Mouse (Mus musculus) cerebellum, adult 11-12 months (tissue): ENCODE measurements at regions not wholly inside any gene's neighbourhood (a gene's known extent, or its start where the extent isn't known, plus 50 kb on each side); places are given as distances from the start of the nearest gene placed in this dataset.
A peak's percentile ranks its signal among the peaks of the same experiment; 100 is the strongest.

Experiments used
- DNase-seq: peaks from one replicate; pipeline ENCODE4 v3.0.0; 2022

- no peak for DNase-seq
Observed at GRCm38 (mm10) chr13:28513336-28513735, 256.0 kb downstream of the Gm11361 start.

DNA sequence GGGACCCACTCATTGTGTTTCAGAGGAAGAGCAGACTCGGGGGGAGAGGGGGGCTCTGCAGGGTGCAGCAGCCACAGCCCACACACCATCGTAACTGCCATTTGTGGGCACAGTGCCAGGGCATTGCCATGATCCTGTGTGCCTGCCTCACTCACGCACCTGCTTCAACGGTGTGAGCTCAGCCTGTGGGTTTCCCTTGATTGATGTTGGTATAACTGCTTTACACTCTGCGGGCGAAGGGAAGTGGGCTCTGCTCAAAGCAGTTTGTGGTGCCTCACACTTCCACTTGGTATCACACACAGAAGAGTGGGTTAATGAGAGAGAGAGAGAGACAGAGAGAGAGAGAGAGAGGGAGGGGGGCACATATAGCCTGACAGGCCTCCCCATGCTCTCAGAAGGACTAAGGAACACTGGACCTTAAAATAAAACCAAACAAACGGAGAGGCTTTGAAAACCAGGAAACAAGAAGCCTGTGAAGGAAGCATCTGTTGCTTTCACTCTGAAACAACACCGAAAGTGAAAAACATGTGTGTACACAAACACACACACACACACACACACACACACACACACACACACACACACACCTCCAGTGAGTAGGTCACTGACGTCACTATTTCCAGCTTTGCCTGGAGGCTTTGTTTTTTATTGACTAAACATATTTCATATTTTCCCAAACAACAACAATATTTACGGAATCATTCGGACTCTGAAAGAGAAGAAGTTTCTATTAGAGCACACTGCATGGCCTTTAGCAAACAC lies 255.4 kb downstream of the Gm11361 start:
- no peak for DNase-seq

GRCm38 (mm10) chr13:28508184-28508583 lies 250.9 kb downstream of the Gm11361 start:
- DNase-seq = no peak

- DNase-seq = no peak
Observed at GRCm38 (mm10) chr13:28507783-28508182, 250.5 kb downstream of the Gm11361 start.

DNA sequence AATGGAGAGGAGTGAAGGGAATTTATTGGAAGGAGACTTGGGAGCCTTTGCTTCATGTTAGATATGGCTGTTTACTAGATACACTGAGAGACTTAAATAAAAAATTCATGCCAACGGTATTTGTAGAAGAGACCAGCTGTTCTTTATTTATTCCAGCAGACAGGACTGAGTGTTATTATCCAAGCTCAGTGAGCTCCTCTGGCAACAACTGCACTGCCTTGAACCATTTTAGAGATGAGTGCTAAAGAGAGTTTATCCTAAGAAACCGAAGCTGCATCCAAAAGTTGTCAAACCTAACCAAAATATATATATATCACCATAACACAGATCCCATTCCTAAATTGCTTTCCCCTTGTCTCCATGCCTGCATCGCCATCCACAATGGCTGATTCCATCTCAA lies 247.0 kb downstream of the Gm11361 start:
- DNase-seq = no peak

- no peak for DNase-seq
Observed at GRCm38 (mm10) chr13:28502171-28502570, 244.8 kb downstream of the Gm11361 start.

GRCm38 (mm10) chr13:28500697-28501096 lies 243.4 kb downstream of the Gm11361 start:
- DNase-seq = no peak

- DNase-seq = no peak
Observed at GRCm38 (mm10) chr13:28497483-28497882, 240.2 kb downstream of the Gm11361 start.

DNA sequence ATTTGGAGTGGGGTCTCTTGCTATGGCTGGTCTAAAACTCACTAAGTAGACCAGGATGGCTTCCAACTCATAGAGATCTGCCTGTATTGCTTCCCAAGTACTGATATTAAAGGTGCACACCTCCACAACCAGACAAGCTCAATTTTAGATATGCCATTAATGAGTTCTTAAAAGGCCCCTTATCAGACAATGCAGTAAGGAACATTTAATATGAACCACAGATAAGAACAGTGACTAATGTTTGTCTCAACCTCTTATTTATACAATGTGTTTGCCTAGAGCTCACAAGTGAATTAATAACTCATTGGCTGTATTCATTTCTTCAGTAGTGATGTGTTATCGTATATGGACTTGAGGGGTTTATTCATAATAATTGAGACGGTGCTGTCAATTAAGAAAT lies 234.7 kb downstream of the Gm11361 start:
- DNase-seq = no peak

DNA sequence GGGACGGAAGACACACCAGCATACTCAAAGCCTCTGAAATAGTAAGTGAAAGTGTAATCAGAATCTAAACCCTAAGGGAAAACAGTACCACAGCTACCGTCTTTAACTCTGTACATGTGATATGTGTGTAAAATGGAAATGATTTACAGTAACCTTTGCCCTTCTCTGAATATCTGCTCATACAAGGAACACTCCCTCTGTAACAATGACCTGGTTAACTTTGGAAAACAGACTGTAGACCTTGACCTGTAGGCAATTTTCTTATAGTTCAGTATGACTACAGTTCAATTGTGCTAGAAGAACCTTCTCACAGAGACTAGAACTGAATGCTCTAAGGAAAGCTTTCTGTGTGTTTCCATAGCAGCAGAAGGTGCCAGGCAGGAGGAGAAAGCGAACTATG lies 226.4 kb downstream of the Gm11361 start:
- DNase-seq = no peak

GRCm38 (mm10) chr13:28481224-28481965 lies 224.1 kb downstream of the Gm11361 start:
- peak; percentile 71 for DNase-seq

DNA sequence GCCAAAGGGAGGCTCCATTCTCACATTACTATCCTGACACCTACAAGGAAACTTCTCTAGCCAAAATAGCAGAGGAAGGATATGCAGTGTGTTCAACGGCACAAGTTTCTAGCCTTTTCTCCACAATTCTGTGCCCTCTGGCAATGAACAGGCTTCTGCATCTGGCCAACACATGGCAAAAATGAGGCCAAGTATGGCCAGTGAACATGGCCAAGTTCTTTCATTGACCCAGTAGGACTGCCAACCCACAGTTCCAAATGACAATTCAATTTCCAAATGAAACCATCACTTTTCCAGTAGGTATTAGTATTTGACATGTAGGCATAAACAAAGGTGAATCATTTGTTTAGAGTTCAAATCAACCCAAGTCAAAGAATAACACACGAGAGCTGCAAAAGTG lies 208.8 kb downstream of the Gm11361 start:
- no peak for DNase-seq

DNA sequence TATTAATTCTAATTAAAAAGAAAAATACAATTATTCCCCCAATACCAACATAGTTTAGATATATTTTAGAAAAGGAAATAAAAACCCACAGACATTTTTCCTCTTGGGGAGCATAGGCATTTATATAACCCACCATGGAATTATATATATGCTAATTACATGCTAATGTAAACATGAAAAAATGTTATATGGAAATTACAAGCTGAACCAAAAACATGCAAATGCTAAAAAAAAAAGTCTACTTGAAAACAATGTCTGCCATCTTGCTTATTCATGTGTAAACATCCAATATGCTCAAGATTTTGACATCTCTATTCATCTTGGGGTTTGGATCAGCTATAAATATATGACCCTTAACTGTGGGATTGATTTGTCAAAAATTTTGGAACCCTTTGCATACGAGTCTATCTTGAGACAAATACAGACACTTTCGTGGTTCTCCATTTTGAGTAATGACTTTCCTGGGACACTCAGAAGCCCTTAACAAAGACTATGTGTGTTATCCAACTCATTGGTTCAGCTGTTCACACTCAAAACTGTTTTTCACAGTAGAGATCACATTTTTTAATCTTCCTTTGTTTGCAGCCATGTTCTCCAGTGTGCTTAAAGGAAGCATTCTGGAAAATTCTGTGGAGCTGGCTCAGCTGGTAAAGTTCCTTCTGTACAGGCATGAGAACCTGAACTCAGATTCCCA lies 208.0 kb downstream of the Gm11361 start:
- DNase-seq = no peak

DNA sequence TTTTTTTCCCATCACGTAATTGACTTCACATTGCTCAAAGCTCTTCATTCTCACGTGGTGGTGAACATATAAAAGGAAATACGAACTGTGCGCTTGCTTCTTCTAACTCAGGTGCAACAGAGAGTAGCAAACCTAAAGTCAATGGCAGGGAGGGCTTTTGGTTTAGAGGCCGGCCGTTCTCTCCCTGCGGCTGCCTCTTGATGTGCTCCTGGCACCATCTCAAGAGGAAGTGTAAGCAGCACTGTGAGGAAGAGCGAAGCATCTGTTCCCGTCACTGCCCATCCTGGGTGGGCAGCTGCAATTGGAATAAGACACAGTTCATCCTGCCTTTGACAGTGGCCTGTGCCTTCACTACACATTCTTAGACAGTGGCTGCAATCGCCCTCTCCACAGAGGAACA lies 204.0 kb downstream of the Gm11361 start:
- no peak for DNase-seq

DNA sequence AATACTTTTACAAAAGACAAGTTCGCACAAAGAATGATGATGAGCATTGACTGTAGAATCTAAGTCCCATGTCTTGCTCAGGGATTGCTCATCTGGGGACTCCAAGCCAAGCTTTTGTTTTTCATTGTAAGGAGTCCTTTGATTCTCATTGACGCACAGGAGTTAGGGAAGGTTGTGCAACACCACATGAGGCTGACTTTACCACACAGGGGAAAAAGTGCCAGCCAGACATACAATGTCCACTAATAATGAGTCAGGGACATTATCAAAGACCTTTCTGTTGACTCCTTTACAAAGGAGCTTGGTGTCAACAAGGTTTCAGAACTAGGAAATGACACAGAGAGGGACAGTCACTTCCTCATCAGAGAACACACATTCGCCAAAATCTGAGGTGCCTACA lies 200.1 kb downstream of the Gm11361 start:
- DNase-seq = no peak

- DNase-seq = no peak
Observed at GRCm38 (mm10) chr13:28455878-28456277, 198.6 kb downstream of the Gm11361 start.

- no peak for DNase-seq
Observed at GRCm38 (mm10) chr13:28455016-28455415, 197.7 kb downstream of the Gm11361 start.

GRCm38 (mm10) chr13:28450699-28451445 lies 193.5 kb downstream of the Gm11361 start:
- DNase-seq = no peak

DNA sequence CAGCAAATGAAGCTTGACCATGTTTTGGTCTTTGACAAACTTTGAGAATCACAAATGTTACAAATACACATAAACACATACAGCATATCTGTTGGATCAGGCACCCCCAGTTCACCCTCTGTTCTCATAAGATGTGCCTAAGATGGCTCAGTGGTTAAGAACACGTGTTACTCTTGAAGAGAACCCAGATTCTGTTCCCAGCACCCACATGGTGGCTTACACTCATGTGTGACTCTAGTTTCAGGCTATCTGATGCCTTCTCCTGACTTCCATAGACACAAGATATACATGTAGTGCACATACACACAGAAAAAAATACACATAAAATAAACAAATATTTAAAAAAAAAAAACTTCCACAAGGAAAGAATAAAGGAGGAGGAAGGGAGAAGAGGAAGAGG lies 191.7 kb downstream of the Gm11361 start:
- DNase-seq = no peak

GRCm38 (mm10) chr13:28442250-28442649 lies 184.9 kb downstream of the Gm11361 start:
- DNase-seq = no peak

GRCm38 (mm10) chr13:28433445-28433844 lies 176.1 kb downstream of the Gm11361 start:
- no peak for DNase-seq

DNA sequence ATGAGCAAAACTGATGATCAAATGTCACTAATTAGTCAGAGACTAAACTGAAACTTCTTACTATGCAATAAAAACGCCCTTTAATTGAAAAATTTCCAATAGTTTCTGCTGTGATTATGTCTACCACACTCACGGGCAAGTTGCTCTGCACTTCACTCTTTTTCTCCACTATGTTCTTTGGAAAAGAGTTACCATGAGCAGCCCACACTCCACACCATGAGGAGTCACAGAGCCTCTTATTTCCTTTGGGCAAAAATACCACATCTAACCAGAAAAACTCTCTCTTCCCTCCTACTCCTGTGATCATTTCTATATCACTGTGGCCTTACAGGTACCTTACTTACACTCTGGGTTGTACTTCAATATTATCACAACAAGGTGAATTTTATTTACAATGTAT lies 174.7 kb downstream of the Gm11361 start:
- DNase-seq = no peak

DNA sequence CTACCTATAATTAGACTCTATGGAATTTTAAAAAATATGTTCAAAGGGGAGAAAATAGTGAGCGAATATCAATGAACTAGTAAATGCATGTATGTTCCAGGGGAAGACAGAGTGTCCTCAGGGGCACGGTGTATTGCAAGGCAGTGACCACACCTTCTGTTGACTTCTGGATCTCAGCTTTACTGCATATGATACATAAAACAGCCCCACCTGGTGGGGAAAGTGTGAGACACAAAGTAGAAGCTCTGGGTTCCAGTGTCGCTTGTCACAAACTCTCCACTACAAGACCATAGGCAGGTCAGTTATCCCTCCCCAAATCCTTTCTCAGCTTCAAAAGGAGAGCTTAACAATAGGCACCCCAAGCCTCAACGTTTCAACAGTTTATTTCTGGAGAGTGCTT lies 168.8 kb downstream of the Gm11361 start:
- DNase-seq = no peak
